ENCODE assay signal across 36 mouse cellular contexts in the genomic region with DNA sequence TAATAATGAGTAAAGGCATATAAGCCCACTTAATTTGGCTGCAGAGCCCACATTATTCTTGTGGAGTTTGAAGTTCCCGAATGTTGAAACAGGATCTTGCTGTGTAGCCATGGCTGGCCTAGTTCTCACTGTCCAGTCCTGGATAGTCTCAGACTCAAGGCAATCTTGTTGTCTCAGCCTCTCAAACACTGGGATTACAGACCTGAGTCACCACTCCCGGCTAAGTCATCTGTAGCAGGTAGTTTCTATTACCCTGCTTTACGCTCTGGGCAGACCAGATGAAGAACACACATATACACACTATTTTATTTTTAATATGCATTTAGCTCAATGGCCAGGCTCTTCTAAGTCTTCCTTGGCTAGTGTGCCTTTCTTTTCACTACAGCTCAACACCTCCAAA. TPM values are rescaled to one million over a fixed set of nuclear protein-coding genes. Genes with fewer than 3 reads are reported as not detected.
"Had no signal": no experiment of that assay in that cellular context is flagged by ENCODE, and none has a peak within 500 bp of the region (broad histone marks: within the 10 kb centered on the region; RNA-seq: fewer than 3 reads in every experiment).

No protein-coding gene starts in this region.

- H3K9ac ChIP-seq: embryonic facial prominence, embryonic 12.5 days; embryonic facial prominence, embryonic 13.5 days; embryonic facial prominence, embryonic 15.5 days; forebrain, embryonic 12.5 days; forebrain, embryonic 13.5 days; forebrain, embryonic 15.5 days; forebrain, postnatal 0 days had no signal

- H3K9me3 ChIP-seq: embryonic facial prominence, embryonic 10.5 days; embryonic facial prominence, embryonic 12.5 days; embryonic facial prominence, embryonic 13.5 days; embryonic facial prominence, embryonic 15.5 days; forebrain, embryonic 10.5 days; forebrain, embryonic 12.5 days; forebrain, embryonic 13.5 days; forebrain, embryonic 15.5 days had no signal

- H3K27ac ChIP-seq: embryonic facial prominence, embryonic 10.5 days; embryonic facial prominence, embryonic 12.5 days; embryonic facial prominence, embryonic 13.5 days; embryonic facial prominence, embryonic 15.5 days; forebrain, embryonic 10.5 days; forebrain, embryonic 12.5 days; forebrain, embryonic 13.5 days; forebrain, embryonic 15.5 days; gastrocnemius, adult 2 months; heart, adult 2 months had no signal

- H3K4me2 ChIP-seq: embryonic facial prominence, embryonic 12.5 days; embryonic facial prominence, embryonic 13.5 days; embryonic facial prominence, embryonic 15.5 days; forebrain, embryonic 12.5 days; forebrain, embryonic 13.5 days; forebrain, embryonic 15.5 days had no signal

- H3K4me1 ChIP-seq: embryonic facial prominence, embryonic 13.5 days; forebrain, embryonic 12.5 days; forebrain, embryonic 15.5 days had no signal

- DNase-seq: cerebellum, adult 2 months; cerebellum, adult 8-10 months; cerebellum, adult 9-10 months; cerebellum, adult 9-11 months; cerebellum, postnatal 10 days; cerebellum, postnatal 14 days; cerebellum, postnatal 25 days; cerebellum, postnatal 36 days; embryo, embryonic 11 days; forebrain, postnatal 0 days; gastrocnemius, adult 2 months; gastrocnemius, postnatal 10 days; gastrocnemius, postnatal 14 days; gastrocnemius, postnatal 25 days; gastrocnemius, postnatal 36 days; heart, adult 2 months had no signal

- H3K27me3 ChIP-seq: embryonic facial prominence, embryonic 12.5 days; embryonic facial prominence, embryonic 13.5 days; embryonic facial prominence, embryonic 15.5 days; forebrain, embryonic 13.5 days; forebrain, embryonic 15.5 days had no signal

- H3K4me3 ChIP-seq: embryonic facial prominence, embryonic 10.5 days; embryonic facial prominence, embryonic 12.5 days; embryonic facial prominence, embryonic 13.5 days; embryonic facial prominence, embryonic 15.5 days; erythroblast, embryonic 14.5 days; forebrain, embryonic 10.5 days; forebrain, embryonic 12.5 days; forebrain, embryonic 13.5 days; forebrain, embryonic 15.5 days; gastrocnemius, adult 2 months; heart, adult 2 months had no signal

- ATAC-seq: forebrain, embryonic 13.5 days; forebrain, embryonic 14.5 days; forebrain, embryonic 15.5 days; forebrain, embryonic 16.5 days; forebrain, postnatal 0 days had no signal

- H3K36me3 ChIP-seq: embryonic facial prominence, embryonic 10.5 days; embryonic facial prominence, embryonic 12.5 days; embryonic facial prominence, embryonic 13.5 days; embryonic facial prominence, embryonic 15.5 days; forebrain, embryonic 10.5 days; forebrain, embryonic 12.5 days; forebrain, embryonic 15.5 days had no signal

RNA-seq across cellular contexts. Expression of gene Ephb3, which starts 8.0 kb away (rescaled TPM):
- total RNA-seq: common myeloid progenitor, adult 5-6 weeks; granulocyte monocyte progenitor cell, adult 5-6 weeks had no signal
- polyA plus RNA-seq: erythroblast, embryonic 14.5 days had no signal

RNA-seq across cellular contexts. Expression of gene Teddm3, which starts 42.8 kb away (rescaled TPM):
- total RNA-seq: common myeloid progenitor, adult 5-6 weeks; forebrain, postnatal 0 days; gastrocnemius, adult 18-20 months; gastrocnemius, adult 2 months; gastrocnemius, adult 8-10 months; gastrocnemius, postnatal 10 days; gastrocnemius, postnatal 14 days; gastrocnemius, postnatal 25 days; gastrocnemius, postnatal 36 days; gastrocnemius, postnatal 4 days; granulocyte monocyte progenitor cell, adult 5-6 weeks; heart, adult 2 months; heart, adult 8-10 months had no signal
- polyA plus RNA-seq: cerebellum, adult 2 months; embryonic facial prominence, embryonic 10.5 days; embryonic facial prominence, embryonic 11.5 days; embryonic facial prominence, embryonic 12.5 days; embryonic facial prominence, embryonic 13.5 days; erythroblast, embryonic 14.5 days; forebrain, embryonic 10.5 days; forebrain, embryonic 11.5 days; forebrain, embryonic 12.5 days; forebrain, embryonic 13.5 days; forebrain, embryonic 14.5 days; forebrain, embryonic 15.5 days; forebrain, embryonic 16.5 days; forebrain, postnatal 0 days; gonadal fat pad, adult 2 months; heart, adult 2 months had no signal
